Mouse (Mus musculus): ENCODE results near the gene Fam57b.

Fam57b gene

GRCm38 (mm10) chr7:126867534-126867933, 70.1 kb downstream of the Fam57b start:
- in situ Hi-C loops (cut with MboI, MseI): loop anchor here (10.0 kb wide), 1 partner anchor 557 kb away; the partner anchor contains the start of gene Zfp688

DNA sequence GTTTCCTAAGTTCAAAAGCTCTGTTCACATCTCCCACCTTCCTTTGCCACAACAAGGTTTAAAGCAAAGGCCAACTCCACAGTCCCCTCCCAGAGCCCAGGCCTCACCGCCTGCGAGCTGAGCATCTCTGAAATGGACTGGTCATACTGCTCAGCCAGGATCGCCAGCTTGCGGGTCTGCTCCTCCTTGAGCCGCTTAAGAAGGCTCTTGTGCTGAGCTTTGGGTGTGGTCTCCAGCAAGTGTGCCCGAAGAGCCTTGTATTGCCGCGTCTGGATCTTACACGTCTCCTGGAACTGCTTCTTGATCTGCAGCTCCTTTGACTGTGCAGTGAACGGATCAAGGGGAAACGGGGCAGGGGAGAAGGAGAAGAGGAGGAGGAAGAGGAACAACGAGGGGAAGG, 70.5 kb downstream of the Fam57b start:
- in situ Hi-C loops (cut with MboI, MseI): loop anchor here (10.0 kb wide), 1 partner anchor 557 kb away; the partner anchor contains the start of gene Zfp688

GRCm38 (mm10) chr7:126869780-126870519, 72.5 kb downstream of the Fam57b start:
- in situ Hi-C loops (cut with MboI, MseI): loop anchor here (10.0 kb wide), 1 partner anchor 555 kb away; the partner anchor contains the start of gene Zfp688

- in situ Hi-C loops (cut with MboI, MseI): no loop called here
Measured at GRCm38 (mm10) chr7:126870520-126870891, 73.0 kb downstream of the Fam57b start.

DNA sequence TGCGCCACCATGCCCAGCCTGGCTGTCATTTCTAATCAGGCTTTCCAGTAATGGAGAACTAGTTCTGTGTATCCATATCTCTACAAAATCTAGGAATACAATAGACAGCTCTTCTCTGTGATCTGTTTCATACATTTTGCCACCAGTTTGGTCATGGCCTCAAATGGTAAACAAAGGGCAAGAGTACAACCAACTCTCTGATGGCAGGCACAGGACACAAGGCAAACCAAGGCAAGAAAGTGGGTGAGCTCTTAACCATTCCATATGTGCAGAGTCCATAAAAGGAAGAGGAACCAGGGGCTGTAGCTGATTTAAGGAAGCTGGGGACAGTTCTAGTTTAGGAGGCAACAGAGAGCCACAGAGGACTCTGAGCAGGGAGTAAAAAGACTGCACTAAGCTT, 79.8 kb downstream of the Fam57b start:
- in situ Hi-C loops (cut with MboI, MseI): no loop called here

Data from T-helper 1 cell (primary cell).